Mouse (Mus musculus): ENCODE results near the gene Bend3.

Gene Bend3

DNA sequence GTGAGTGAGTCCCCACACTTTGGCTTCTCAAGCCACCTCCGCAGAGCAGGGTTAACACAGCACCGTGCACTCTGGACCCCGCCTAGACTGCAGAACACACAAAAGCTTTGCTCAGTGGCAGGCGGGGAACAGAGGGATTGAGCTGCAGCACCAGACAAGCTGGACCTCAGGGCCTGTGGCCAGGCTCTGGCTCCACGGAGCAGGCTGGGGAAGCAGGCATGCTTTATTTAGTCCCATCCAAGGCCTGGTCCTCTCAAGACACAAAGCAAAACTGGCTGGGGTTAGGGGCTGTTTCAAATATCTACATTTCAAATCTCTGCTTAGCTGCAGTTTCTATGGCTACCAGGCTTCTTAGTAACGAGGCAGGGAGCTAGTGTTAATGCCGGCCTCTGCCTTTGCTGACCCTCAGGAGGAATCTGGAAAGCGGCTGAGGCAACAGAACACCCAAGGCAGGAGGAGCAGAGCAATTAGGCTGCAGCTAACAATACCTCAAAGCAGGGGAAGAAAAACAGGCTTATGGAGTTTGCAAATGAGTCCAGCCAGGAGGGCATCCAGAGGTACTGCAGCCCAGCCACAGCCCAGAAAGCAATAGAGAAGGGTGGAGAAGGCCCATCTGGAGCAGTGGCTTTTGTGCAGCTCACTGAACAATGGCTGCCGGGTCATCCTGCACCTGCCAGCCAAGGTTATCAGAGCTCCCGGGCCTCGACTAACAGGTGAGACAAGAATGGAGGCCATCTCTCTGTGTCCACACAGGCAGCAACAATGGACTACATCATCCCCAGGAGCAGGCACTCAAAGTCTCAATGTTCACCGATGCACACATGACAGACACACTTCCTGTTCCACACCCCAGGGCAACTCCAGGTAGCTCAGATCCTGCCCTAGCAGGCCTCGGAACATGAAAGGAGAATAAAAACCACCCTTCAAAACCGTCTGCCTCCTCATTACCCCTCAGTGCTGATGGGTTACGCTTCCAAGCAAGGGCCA, 48.9 kb downstream of the Bend3 start:
- no peak for DNase-seq (ENCODE audit: low spot score in 2 of 2)

- no peak for DNase-seq (ENCODE audit: low spot score in 2 of 2)
Measured at GRCm38 (mm10) chr10:43534382-43534781, 55.8 kb downstream of the Bend3 start.

- DNase-seq (ENCODE audit: low spot score in 2 of 2), result no peak
Measured at GRCm38 (mm10) chr10:43537652-43538051, 59.0 kb downstream of the Bend3 start.

DNA sequence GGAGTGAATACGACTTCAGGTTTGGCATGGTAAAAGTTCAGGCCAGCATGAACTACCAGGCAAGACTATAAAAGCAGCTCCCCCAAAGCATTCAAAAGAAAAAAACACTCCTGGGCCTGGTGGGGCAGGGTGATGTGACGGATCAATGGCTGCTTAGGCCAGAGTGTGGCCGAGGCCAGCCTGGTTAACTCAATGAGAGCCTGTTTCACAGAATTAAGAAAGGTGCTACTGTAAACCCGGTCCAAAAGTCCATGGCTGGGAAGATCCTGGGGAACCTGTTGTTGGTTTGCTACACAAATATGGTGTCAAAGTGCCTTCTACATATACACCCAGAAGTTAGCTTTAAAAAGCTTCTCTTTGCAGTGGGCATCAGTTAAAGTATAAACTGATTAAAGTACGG, 60.2 kb downstream of the Bend3 start:
- DNase-seq (ENCODE audit: low spot score in 2 of 2), result no peak

- DNase-seq (ENCODE audit: low spot score in 2 of 2), result no peak
Measured at GRCm38 (mm10) chr10:43539746-43540310, 61.2 kb downstream of the Bend3 start.

- peak; percentile 87 to 95 for DNase-seq (ENCODE audit: low spot score in 2 of 2)
Measured at GRCm38 (mm10) chr10:43540442-43541152, 62.0 kb downstream of the Bend3 start, which contains the start of gene 1700021F05Rik. Gene 1700021F05Rik (minus strand): TSS chr10:43540994.

DNA sequence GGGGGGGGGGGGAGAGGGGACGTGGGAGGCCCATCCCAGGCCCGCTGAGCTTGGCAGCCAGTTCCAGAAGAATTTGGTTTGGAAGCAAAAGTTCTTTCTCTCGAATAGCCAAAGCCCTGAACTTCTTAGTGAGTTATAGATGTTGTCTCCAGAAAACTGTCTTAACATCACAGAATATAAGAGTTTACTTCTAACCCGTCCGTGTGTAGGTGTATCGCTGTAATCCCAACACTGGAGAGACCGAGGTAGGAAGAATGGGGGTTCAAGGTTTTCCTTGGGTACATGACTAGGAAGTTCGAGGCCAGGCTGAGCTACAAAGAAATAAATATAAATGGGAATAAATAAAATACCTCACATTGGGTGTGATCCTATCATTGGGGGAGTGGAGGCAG, 62.5 kb downstream of the Bend3 start:
- no peak for DNase-seq (ENCODE audit: low spot score in 2 of 2)

GRCm38 (mm10) chr10:43549411-43549810, 70.8 kb downstream of the Bend3 start:
- no peak for DNase-seq (ENCODE audit: low spot score in 2 of 2)

DNA sequence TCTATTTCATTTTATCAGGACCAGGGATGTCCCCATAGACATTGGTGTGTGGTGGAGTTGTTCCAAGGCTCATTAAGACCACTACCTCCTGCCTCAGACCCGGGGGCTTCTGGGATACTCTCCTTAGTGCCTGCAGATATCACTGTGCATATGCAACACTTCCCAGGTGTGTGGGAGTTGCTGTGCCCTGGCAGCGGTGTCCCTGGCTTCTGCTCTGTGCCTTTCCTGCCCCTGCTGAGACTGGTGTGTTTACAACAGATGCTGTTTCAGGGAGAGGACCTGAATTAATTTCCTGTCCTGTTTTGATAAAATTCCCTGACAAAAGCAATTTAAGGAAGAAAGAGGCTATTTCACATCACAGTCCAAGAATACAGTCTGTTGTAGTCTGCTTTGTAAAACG, 72.3 kb downstream of the Bend3 start:
- no peak for DNase-seq (ENCODE audit: low spot score in 2 of 2)

GRCm38 (mm10) chr10:43551388-43551787, 72.8 kb downstream of the Bend3 start:
- DNase-seq (ENCODE audit: low spot score in 2 of 2), result no peak

DNA sequence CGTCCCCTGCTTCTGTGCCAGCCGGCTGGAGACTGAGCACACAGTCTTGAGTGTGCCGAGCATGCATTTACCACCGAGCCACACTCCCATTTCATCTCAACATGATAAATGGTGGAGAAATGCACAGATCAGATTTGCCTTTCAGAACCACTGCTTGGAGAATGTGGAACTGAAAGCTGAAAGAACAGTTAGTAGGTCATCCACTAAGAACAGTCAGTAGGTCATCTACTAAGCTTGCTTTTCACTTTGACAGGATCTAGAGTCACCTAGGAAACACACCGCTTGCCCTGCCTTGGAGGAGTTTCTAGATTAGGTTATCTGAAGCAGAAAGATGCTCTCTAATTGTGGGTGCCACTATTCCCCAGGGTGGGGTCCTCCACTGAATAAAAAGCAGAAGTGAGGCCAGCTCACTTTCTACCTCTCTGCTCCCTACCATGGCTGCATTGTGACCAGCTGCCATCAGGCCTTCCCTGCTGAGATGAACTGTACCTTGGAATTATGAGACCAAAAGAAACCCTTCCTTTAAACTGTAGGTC, 79.1 kb downstream of the Bend3 start:
- DNase-seq (ENCODE audit: low spot score in 2 of 2), result no peak

DNA sequence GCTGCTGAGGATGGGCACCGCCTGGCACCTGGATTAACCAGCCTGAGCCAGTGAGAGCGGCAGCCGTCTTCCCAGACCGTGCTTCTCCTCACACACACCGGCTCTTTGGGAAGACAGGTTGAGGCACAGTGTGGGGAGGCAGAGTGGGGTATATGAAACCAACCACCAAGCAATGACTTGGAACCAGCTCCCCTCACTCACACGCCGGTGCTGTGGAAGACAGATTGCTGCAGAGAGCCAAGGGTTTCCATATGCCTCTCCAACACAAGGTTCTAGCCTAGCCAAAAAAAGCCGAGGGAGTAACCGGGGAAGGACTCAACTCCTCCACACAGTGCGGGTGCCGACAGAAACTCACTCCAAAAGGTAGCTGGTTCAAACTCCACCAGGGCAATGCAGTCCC, 80.7 kb downstream of the Bend3 start:
- no peak for DNase-seq (ENCODE audit: low spot score in 2 of 2)

DNA sequence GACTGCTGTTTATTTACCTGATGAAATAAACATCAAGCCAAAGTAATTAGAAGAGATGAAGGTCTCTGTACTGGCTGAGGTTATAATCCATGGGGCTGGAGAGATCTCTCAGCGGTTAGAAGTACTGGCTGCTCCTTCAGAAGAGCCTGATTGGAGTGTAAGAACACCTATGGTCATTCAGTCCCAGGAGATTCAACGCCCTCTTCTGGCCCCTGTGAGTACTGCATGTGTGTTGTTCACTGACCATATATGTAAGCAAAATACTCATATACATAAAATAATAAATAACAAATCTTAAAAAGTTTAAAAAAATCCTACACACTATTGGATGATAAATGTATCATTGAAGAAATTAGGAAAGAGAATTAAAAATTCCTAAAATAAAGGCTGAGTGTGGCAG, 82.1 kb downstream of the Bend3 start:
- DNase-seq (ENCODE audit: low spot score in 2 of 2), result no peak

GRCm38 (mm10) chr10:43561311-43561710, 82.7 kb downstream of the Bend3 start:
- no peak for DNase-seq (ENCODE audit: low spot score in 2 of 2)
